Mouse (Mus musculus) midbrain, postnatal 0 days (tissue): ENCODE data around the gene Ptp4a2. TPM values are rescaled to one million over a fixed set of nuclear protein-coding genes. Genes with fewer than 3 reads are reported as not detected.
"Not testable (repeated sequence)": the region's sequence is repeated elsewhere in the genome, so short reads cannot be mapped to it uniquely, and the experiment has no call there.

ENCODE experiments used
- ATAC-seq: fragments of 200-750 bp; cut with Nextera tagmentation; 2 replicates; pipeline ENCODE4 v1.8.0; 2017; ENCODE audit warnings: moderate number of reproducible peaks, mild to moderate bottlenecking, moderate TSS enrichment, moderate library complexity; ENCODE audit not compliant: low FRiP score
- DNase-seq: peaks from one replicate; pipeline ENCODE4 v3.0.0-alpha.2; 2015; ENCODE audit warnings: low spot score
- H3K27ac ChIP-seq: fragments of 300-500 bp; sonication (generic); 2 replicates; pipeline ENCODE4 v1.5.1; 2014; ENCODE audit warnings: low read depth, mild to moderate bottlenecking, low read length, mixed read lengths
- H3K27me3 ChIP-seq: fragments of 300-500 bp; sonication (generic); 2 replicates; pipeline ENCODE4 v1.6.1; 2014; ENCODE audit warnings: low read length, control low read depth, mixed read lengths; ENCODE audit not compliant: insufficient read depth
- H3K36me3 ChIP-seq: fragments of 300-500 bp; sonication (generic); 2 replicates; pipeline ENCODE4 v1.6.1; 2014; ENCODE audit warnings: low read length, control low read depth, mixed read lengths; ENCODE audit not compliant: insufficient read depth
- H3K4me1 ChIP-seq: fragments of 300-500 bp; sonication (generic); 2 replicates; pipeline ENCODE4 v1.6.1; 2014; ENCODE audit warnings: mild to moderate bottlenecking, control low read depth, antibody characterized with exemption, low read length, mixed read lengths; ENCODE audit not compliant: insufficient read depth
- H3K4me2 ChIP-seq: fragments of 300-500 bp; sonication (generic); 2 replicates; pipeline ENCODE4 v1.6.1; 2014; ENCODE audit warnings: low read depth, mild to moderate bottlenecking, low read length, mixed read lengths; ENCODE audit not compliant: poor library complexity, severe bottlenecking
- H3K4me3 ChIP-seq: fragments of 300-500 bp; sonication (generic); 2 replicates; pipeline ENCODE4 v1.5.1; 2014; ENCODE audit warnings: low read depth, mild to moderate bottlenecking, low read length, moderate library complexity
- H3K9ac ChIP-seq: fragments of 300-500 bp; sonication (generic); replicated peaks from 2 replicates; pipeline ENCODE4 v1.6.1; 2014; ENCODE audit warnings: mild to moderate bottlenecking, low read length, moderate library complexity, mixed read lengths; ENCODE audit not compliant: poor library complexity, severe bottlenecking
- H3K9me3 ChIP-seq: fragments of 300-500 bp; sonication (generic); 2 replicates; pipeline ENCODE4 v1.6.1; 2016; ENCODE audit warnings: low read length, control low read depth
- CTCF ChIP-seq: IDR thresholded peaks from 2 replicates; pipeline ENCODE4 v1.5.1; 2016; ENCODE audit warnings: antibody characterized with exemption, mild to moderate bottlenecking
- WGBS: fragments of 180-500 bp; shearing (Covaris S2); extraction: QIAGEN DNeasy Blood & Tissue Kit; methylation state at CpG from one replicate; pipeline ENCODE4 v1.1.7; 2014; 5-methylcytosine and 5-hydroxymethylcytosine counted together
- polyA plus RNA-seq: library from polyadenylated mRNA; unstranded; fragments of >200 nt; fragmentation: Nextera tagmentation; extraction: Ambion mirVana; gene quantifications from 2 replicates; pipeline ENCODE4 v1.2.1, GENCODE M21; 2015
- total RNA-seq: library from RNA; depleted of rRNA; stranded (reverse); fragments of >200 nt; gene quantifications from 2 replicates; pipeline ENCODE4 v1.2.3, GENCODE M21; 2014; rRNA removed

Ptp4a2 gene
- total RNA-seq (94.0 and 117 TPM in 2 replicates), polyA plus RNA-seq (202 and 245 TPM in 2 replicates)

DNA sequence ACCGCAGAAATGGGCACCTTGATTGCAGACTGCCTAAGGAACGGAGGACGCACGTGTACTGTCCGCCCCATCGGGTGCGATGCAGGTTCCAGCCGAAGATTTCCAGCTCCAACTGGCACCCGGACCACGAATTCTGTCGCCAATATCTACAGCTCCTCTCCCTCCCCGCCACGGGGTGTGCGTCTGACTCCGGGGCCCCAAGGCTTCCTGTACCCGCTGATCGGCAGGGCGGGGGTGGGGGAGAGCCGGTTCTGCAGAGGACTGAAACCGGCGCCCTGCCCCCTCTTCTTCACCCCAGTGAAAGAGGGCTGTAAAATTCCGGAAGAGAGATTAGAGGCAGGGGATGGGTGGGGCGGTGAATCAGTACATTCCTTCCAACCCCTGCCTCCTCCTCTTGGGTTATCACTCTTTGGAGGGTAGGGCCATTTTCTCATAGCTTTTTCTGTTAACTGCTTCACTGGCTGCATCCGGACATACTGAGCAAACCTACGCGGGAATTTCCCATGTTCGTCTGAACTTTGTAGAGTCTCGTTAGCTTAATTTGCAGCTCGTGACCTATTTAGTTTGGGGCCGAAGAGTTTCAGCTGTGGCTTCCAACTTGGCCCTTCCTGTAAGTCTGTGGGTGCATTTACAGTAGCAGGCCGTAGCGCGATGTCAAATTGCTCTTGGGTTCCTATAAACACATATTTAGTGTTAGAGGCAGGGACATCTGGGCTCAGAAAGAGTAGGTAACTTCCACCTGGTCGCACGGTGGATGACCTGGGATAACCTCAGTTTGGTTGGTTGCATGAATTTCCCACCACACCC lies at the start of gene Ptp4a2:
Gene Ptp4a2, plus strand, starts transcription at position 422 of the 807 bp plus-strand sequence.
- no peak for TF ChIP-seq CTCF
- Histone ChIP-seq H3K27me3 (no peaks in the 10 kb centered on the region), H3K4me1 (peaks cover 3% of the 10 kb centered on the region; the same call in 1 of the 2 replicates), H3K27ac (no peak within 1 kb of the TSS), H3K4me2 (peak within 1 kb of the TSS; percentile 49), H3K9me3 (no peaks in the 10 kb centered on the region), H3K36me3 (no peaks in the 10 kb centered on the region), H3K4me3 (peak within 1 kb of the TSS; percentile 29; the same call in 1 of the 2 replicates), H3K9ac (0 out of 2 replicates have a peak within 1 kb of the TSS, but pooled peaks have one; percentile 46)
- DNase-seq (no peak), ATAC-seq (no peak)
- 21% methylated on average over 35 of the region's 35 CpGs for WGBS

DNA sequence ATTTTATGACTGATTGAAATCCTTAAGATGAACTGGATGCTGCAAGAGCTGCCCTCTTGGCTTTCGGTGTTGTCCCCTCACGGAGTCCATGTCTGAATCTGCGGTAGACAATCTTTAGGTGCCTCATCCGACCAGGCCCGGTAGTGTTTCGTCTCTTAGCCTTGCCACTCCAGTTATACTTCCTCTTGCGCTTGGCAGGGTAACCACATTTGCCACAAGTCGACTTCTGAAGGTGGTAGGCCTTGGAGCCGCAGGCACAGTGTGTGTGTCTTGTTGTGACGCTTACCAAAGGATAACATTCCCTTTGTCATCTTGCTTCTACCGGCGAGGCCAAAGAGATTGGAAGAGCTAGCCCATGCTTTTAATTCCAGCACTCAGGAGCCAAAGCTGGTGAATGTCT lies 49.4 kb upstream of the Ptp4a2 start:
- Histone ChIP-seq H3K4me3 (no peak overlapping the region), H3K9ac (no peak overlapping the region), H3K4me1 (no peaks in the 10 kb centered on the region), H3K4me2 (no peak overlapping the region), H3K27me3 (no peaks in the 10 kb centered on the region), H3K9me3 (no peaks in the 10 kb centered on the region), H3K36me3 (no peaks in the 10 kb centered on the region), H3K27ac (no peak overlapping the region)
- 92% methylated on average over 12 of the region's 12 CpGs for WGBS
- no peak for DNase-seq
- no peak for ATAC-seq
- no peak for TF ChIP-seq CTCF

DNA sequence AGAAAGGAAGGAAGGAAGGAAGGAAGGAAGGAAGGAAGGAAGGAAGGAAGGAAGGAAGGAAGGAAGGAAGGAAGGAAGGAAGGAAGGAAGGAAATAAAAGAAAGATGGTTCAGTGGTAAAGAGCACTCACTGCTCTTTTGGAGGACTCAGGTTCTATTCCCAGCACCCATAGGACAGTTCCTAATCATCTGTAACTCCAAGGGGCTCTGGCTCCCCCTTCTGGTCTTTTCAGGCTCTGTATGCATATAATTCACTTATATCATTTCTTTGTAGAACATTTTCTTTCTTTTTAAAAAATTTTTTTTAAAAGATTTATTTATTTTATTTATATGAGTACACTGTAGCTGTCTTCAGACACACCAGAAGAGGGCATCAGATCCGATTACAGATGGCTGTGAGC lies 48.5 kb upstream of the Ptp4a2 start:
- ATAC-seq, H3K9ac ChIP-seq, DNase-seq, H3K27ac ChIP-seq, H3K4me3 ChIP-seq, H3K9me3 ChIP-seq, H3K36me3 ChIP-seq, H3K4me2 ChIP-seq, H3K4me1 ChIP-seq, H3K27me3 ChIP-seq: not testable (repeated sequence)
- WGBS, result 83% methylated on average over 1 of the region's 1 CpGs

DNA sequence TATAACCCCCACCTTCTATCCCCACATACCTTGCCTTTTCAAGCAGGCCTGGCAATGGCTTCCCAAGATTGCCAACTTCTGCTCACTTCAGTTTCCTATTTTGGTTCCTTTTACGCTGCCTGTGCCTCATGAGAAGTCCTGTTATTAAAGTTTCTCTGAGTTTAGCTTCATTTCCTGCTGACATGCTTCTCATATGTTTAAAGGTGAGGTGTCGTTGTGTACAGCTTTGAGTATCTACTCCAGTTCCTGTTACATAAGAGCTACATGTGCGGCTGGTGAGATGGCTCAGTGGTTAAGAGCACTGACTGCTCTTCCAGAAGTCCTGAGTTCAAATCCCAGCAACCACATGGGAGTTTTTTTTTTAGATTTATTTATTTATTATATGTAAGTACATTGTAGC lies 45.7 kb upstream of the Ptp4a2 start:
- Histone ChIP-seq H3K27ac (no peak overlapping the region), H3K4me1 (no peaks in the 10 kb centered on the region), H3K36me3 (no peaks in the 10 kb centered on the region), H3K4me3 (no peak overlapping the region), H3K9me3 (no peaks in the 10 kb centered on the region), H3K9ac (no peak overlapping the region), H3K4me2 (no peak overlapping the region), H3K27me3 (no peaks in the 10 kb centered on the region)
- 93% methylated on average over 3 of the region's 3 CpGs for WGBS
- no peak for TF ChIP-seq CTCF
- DNase-seq, result no peak
- no peak for ATAC-seq

DNA sequence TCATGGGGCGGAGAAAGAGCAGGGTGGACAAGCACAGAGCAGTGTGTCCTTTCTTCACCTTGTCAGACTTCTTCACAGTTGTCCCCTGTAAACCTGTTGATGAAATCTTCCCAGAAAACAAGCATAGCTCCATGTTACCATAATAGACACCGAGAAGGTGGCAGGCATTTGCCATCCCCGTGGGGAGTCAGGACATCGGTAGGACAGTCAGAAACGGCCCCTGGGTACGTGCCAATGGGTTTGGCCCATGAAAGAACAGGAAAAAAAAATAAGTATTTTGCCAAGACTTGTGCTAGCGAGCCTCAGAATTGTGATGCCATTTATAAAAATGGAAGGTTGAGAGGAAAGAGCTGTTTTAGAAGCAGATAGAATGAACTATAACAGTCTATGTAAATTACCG lies 43.2 kb upstream of the Ptp4a2 start:
- no peaks in the 10 kb centered on the region for H3K27me3 ChIP-seq
- H3K9ac ChIP-seq, result no peak overlapping the region
- ATAC-seq, result no peak
- DNase-seq, result no peak
- no peak overlapping the region for H3K4me2 ChIP-seq
- H3K27ac ChIP-seq, result no peak overlapping the region
- H3K4me3 ChIP-seq, result no peak overlapping the region
- WGBS, result 79% methylated on average over 8 of the region's 8 CpGs
- no peaks in the 10 kb centered on the region for H3K36me3 ChIP-seq
- no peak for TF ChIP-seq CTCF
- no peaks in the 10 kb centered on the region for H3K9me3 ChIP-seq
- no peaks in the 10 kb centered on the region; the same call in 1 of the 2 replicates for H3K4me1 ChIP-seq

DNA sequence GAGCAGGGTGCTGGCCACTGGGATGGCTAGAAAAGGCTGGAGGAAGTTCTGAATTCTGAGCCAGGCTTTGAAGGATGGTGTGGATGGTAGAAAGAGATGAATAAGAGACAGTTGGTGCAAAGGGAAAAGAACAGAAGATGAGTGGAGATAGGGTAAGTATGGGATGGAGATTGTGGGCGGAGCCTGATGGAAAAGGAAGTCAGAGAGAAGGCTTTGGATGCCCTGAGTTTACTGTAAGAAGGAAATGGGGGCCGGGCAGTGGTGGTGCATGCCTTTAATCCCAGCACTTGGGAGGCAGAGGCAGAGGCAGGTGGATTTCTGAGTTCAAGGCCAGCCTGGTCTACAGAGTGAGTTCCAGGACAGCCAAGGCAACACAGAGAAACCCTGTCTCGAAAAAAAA lies 42.3 kb upstream of the Ptp4a2 start:
- not testable (repeated sequence) for H3K9ac ChIP-seq, DNase-seq, H3K9me3 ChIP-seq, H3K4me3 ChIP-seq, H3K4me1 ChIP-seq, H3K36me3 ChIP-seq, H3K4me2 ChIP-seq, H3K27ac ChIP-seq, ATAC-seq, H3K27me3 ChIP-seq
- 87% methylated on average over 3 of the region's 3 CpGs for WGBS
